Mouse (Mus musculus) CD4-positive helper T cell, adult 2 months (primary cell): Measurements from ENCODE around the gene Usf3.

ENCODE experiments used
- DNase-seq: peaks from one replicate; pipeline ENCODE4 v3.0.0-alpha.2; 2012; ENCODE audit warnings: low read depth, missing footprints, low spot score

The Usf3 gene

GRCm38 (mm10) chr16:44172297-44173154 lies 520 bp upstream of the Usf3 start:
- peak; percentile 99 for DNase-seq

GRCm38 (mm10) chr16:44173966-44174530 lies 1.0 kb downstream of the Usf3 start:
- DNase-seq = no peak

DNA sequence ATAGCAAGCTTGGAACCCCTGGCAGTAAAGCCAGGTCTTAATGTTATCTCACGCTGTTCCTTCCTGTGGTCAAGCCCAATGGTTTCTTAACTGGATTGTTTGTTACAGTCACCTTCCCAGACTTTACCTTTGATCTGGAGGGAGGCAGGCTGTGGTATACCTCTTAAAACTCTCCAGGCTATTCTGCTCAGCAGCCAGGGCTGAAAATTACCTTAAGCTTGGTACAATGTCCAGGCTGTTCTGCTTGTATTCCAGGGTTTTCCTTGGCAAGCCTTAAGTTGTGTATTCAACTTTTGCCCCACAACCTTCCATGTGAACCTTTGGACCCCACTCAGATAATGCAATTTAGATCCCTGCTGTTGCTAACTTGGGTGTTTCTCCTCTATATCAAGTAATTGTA lies 2.0 kb downstream of the Usf3 start:
- DNase-seq = no peak

- no peak for DNase-seq
Measured at GRCm38 (mm10) chr16:44176511-44176910, 3.5 kb downstream of the Usf3 start.

DNA sequence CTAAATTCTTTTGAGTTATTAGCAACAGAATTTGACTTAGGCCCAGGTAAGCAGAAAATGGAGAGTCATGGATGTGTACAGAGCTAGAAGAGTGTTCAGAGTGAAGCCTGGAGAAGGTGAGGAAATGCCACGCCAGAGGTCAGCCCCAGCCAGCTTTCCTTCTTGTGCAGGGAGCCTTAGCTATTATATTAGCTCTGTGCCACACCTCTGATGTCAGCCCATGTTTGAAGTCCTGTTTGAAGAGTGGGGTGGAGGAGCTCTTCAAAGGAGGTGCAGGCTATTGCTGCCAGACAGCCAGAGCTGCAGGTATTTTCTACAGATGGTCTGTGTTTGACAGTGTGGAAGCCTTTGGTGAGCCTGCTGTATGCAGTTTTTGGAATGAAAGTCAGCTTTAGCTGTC lies 5.5 kb downstream of the Usf3 start:
- no peak for DNase-seq

DNA sequence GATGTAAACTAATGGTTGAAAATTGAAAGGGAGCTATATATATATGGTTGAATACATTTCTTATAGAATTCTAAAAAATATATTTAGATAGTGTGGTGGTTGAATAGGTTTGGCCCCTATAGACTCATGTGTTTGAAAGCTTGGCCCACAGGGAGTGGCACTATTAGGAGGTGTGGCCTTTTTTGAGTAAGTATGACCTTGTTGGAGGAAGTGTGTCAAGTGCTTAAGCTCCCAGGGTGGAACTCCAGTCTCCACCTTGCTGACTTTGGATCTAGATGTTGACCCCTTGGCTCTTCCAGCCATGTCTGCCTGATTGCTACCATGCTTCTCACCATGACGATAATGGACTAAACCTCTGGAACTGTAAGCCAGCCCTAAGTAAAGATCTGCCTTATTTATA lies 9.6 kb downstream of the Usf3 start:
- no peak for DNase-seq

DNA sequence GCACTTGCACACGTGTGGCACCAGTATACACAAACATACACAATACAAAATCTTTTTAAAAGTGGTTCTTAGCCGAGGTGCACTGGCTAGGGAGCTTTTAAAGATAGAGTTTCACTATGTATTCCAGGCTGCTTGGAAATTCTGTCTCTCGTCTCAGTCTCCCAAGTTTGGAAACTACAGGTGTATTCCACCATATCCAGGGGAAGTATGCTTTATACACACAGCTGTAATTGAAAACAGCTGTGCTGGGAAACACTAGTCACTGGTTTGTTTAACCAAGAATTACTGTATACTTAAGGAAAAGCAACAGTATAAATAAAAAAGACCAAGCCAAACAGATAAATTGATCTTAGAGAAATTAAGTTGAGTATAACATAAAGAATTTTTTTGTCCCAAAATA lies 11.7 kb downstream of the Usf3 start:
- no peak for DNase-seq

GRCm38 (mm10) chr16:44187172-44187571 lies 14.1 kb downstream of the Usf3 start:
- no peak for DNase-seq

DNA sequence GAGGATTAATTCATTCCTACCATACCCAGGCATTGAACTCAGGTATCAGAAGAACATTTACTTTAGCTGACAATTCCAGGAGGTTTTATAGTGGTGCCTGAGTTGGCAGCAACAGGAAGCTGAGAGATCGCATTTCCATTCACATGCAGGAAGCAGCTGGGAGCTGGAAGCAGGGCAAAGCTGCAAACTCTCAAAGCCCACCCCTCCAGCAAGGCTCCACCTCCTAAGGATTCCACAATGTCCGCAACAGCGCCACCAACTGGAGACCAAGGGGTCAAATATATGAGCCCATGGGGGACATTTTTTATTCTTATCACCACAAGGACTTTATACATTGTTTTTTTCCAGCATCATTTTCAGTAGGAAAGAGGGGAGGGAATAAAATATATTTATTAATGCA lies 15.7 kb downstream of the Usf3 start:
- DNase-seq = no peak

- DNase-seq = peak; percentile 16
Measured at GRCm38 (mm10) chr16:44190032-44190431, 17.0 kb downstream of the Usf3 start.

DNA sequence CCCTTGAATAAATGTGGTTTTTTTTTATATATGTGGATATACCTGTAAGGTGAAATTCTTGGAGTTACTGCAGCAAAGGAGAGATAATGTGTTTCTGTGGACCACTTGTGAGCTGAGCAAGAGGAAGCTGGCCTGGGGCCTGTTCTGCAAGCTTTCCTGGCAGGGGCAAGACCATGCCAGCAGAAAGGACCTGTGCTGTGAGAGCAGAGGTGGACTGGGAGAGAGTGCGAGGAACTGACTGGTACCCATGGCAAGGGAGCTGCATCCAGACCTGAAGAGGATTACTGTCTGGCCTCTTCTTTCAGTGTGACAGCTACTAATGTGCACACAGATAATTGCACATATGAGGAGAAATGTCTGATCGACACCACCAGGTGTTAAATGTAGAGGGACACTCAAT lies 17.9 kb downstream of the Usf3 start:
- DNase-seq = no peak

DNA sequence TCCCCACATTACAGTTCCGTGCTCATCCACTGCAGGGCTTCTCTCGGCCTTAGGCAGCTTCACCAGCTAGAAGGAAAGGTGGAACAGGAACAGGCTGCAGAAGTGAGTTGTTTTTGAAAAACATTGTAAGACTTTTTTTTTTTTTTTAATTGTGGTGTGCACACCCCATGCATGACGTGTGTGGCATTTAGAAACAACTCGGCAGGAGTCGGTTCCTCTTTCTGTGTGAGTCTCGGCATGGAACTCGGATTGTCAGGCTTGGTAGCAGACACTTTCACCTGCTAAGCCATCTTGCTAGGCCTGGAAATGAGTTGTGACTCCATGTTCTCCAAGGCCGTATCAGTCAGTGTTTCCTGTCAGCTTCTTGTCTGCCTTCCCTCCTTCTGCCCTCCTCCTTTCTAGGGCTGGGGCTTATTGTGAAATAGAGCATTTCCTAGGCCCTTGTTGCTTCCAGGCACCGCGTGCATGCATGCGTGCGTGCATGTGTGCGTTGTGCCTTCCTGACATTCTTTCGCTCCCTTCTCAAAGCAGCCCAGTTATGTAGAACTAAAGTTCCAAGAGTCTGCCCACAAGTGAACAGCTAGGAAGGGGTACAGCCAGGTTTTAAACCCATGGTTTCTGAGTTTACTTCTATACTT lies 26.1 kb downstream of the Usf3 start:
- DNase-seq = no peak

DNA sequence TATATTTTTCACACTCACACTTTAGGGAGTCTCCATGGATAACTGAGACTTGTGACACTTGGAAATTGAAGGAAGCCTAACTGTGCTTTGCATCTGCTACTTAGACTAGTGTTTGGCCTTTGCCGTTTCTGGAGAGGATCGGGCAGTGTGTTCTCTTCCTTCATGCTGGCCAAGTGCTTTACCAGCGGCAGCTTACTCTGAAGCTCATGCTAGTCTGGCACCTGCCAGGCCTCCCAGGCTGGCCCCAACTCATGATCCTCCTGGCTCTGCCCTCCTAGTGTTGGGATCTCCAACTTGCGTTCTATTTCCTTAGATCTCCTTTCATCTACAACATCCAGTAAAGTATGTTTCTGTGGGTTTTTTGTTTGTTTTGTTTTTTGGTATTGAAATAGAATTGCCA lies 27.1 kb downstream of the Usf3 start:
- no peak for DNase-seq

GRCm38 (mm10) chr16:44204331-44204730 lies 31.3 kb downstream of the Usf3 start:
- no peak for DNase-seq

- no peak for DNase-seq
Measured at GRCm38 (mm10) chr16:44205973-44206372, 32.9 kb downstream of the Usf3 start.

DNA sequence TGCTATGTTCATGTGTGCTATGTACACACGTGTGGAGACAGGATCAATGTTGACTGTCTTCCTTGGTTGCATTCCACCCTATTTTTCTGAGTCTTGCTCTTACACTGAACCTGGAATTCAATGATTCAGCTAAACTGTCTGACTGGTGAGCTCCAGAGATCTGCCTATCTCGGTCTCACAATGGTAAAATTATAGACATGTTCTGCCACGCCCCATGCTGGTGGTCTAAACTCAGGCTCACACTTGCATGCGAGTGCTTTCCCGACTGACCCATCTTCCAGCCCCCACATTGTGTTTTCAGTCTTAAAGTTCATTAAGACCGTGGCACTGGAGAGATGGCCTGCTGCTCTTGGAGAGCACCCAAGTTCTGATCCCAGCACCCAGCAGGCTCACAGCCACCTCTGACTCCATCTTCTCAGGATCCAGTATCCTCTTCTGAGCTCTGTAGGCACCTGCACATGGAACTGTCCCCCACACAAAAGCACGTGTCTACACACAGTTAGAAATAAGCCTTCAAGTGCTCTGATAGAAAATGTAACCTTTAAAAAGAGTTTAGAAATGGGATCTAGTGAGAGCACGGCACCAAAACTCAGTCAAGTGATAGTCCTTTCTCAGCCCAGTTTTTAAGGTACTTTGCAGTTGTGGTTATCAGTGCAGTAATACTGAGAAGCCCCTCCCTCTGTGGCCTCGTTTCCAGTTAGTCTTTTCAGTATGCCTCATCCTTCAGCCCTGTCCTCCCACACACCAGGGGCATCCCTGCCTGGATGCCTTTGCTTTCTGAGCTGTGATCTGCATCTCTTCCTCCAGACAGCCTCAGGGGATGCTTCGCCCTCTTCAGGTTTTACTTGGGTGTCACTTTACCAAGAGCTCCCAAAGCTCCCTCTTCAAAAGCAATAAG lies 37.4 kb downstream of the Usf3 start:
- peak; percentile 18 for DNase-seq

GRCm38 (mm10) chr16:44211054-44211414 lies 38.0 kb downstream of the Usf3 start:
- DNase-seq = no peak

DNA sequence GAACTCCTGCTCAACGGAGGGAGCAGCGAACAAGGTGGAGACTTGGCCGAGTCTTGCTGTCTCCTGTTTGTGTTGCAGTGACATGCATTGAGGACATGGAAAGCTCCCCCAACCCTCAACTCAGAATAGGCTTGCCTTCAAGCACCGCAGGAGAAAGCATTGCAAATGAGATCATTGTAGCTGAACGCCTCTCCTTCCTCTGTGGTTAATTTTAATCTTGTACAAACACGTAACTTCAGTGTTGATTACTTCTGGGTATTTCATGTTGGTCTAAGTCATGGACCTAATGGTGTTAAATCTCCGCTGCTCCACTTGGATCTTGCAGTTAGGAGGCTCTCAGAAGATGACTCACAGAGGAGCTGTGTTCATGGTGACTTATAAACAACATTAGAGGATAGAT lies 39.7 kb downstream of the Usf3 start:
- no peak for DNase-seq

- DNase-seq = no peak
Measured at GRCm38 (mm10) chr16:44215513-44215912, 42.5 kb downstream of the Usf3 start.

- no peak for DNase-seq
Measured at GRCm38 (mm10) chr16:44216417-44216816, 43.4 kb downstream of the Usf3 start.

DNA sequence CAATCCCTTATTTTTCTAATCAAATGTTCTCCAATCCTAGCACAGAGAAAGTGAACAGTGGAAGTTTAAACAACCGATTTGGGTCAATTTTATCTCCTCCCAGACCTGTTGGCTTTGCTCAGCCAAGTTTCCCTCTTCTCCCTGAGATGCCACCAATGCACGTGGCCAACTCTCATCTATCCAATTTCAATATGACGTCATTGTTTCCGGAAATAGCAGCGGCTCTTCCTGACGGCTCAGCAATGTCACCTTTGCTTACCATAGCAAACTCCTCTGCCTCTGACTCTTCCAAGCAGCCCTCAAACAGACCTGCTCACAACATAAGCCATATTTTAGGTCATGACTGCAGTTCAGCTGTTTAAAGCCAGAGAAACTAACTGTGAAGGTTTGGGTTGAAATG lies 48.4 kb downstream of the Usf3 start:
- no peak for DNase-seq

DNA sequence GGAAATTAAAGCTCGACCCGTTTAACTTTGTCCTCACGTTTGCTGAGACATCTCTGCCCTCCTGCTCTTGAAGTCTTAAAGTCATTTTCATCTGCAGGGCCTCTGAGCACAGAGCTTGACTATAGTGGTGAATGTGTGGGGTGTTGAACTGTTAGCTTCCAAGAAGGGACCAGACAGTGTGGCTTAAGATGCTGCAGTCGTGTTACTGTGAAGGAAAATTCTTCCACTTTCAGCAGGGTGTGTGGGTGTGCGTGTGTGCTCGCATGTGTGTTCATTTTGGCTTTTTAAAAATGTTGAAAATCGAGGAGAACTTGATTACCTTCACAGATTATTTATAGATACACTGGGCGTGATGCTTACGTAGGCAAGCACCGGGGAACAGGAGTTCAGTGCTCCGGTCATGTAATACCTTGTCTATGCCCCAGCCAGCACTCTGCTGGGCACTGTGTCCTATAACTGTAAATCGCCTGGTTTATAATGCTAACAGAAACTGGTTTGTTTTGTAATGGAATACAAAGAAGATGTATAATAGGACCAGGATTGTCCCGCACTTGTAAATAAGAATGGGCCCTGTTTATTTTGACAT lies 53.8 kb downstream of the Usf3 start:
- DNase-seq = no peak
